Mouse (Mus musculus) forebrain, postnatal 0 days (tissue): ENCODE measurements around the gene Coa4. TPM values are rescaled to one million over a fixed set of nuclear protein-coding genes. Genes with fewer than 3 reads are reported as not detected.
A peak's percentile ranks its signal among the peaks of the same experiment; 100 is the strongest.

Experiments
- ATAC-seq: fragments of 200-750 bp; cut with Nextera tagmentation; 2 replicates; pipeline ENCODE4 v1.8.0; 2017; ENCODE audit warnings: mild to moderate bottlenecking, moderate library complexity
- DNase-seq: peaks from one replicate; pipeline ENCODE4 v3.0.0-alpha.2; 2015
- H3K27ac ChIP-seq: fragments of 300-500 bp; sonication (generic); 2 replicates; pipeline ENCODE4 v1.5.1; 2014; ENCODE audit warnings: low read depth, mild to moderate bottlenecking, antibody characterized with exemption, low read length, moderate library complexity, mixed read lengths
- H3K27me3 ChIP-seq: fragments of 300-500 bp; sonication (generic); 2 replicates; pipeline ENCODE4 v1.6.1; 2014; ENCODE audit warnings: mild to moderate bottlenecking, low read length, mixed read lengths; ENCODE audit not compliant: insufficient read depth
- H3K36me3 ChIP-seq: fragments of 300-500 bp; sonication (generic); 2 replicates; pipeline ENCODE4 v1.6.1; 2014; ENCODE audit warnings: mild to moderate bottlenecking, moderate library complexity; ENCODE audit not compliant: insufficient read depth
- H3K4me1 ChIP-seq: fragments of 300-500 bp; sonication (generic); 2 replicates; pipeline ENCODE4 v1.6.1; 2014; ENCODE audit warnings: antibody characterized with exemption; ENCODE audit not compliant: insufficient read depth
- H3K4me2 ChIP-seq: fragments of 300-500 bp; sonication (generic); 2 replicates; pipeline ENCODE4 v1.6.1; 2014; ENCODE audit warnings: low read depth, mild to moderate bottlenecking, moderate library complexity
- H3K4me3 ChIP-seq: fragments of 300-500 bp; sonication (generic); 2 replicates; pipeline ENCODE4 v1.5.1; 2014; ENCODE audit warnings: low read depth, low read length, mixed read lengths
- H3K9ac ChIP-seq: fragments of 300-500 bp; sonication (generic); 2 replicates; pipeline ENCODE4 v1.6.1; 2014; ENCODE audit warnings: mild to moderate bottlenecking
- H3K9me3 ChIP-seq: fragments of 300-500 bp; sonication (generic); 2 replicates; pipeline ENCODE4 v1.6.1; 2016; ENCODE audit warnings: low read length
- CTCF ChIP-seq: sonication (generic); IDR thresholded peaks from 2 replicates; pipeline ENCODE4 v1.5.1; 2016; ENCODE audit warnings: antibody characterized with exemption, control low read depth, low read depth
- WGBS: fragments of 180-500 bp; shearing (Covaris S2); extraction: QIAGEN DNeasy Blood & Tissue Kit; methylation state at CpG from one replicate; pipeline ENCODE4 v1.1.7; 2014; 5-methylcytosine and 5-hydroxymethylcytosine counted together
- polyA plus RNA-seq: library from polyadenylated mRNA; unstranded; fragments of >200 nt; fragmentation: Nextera tagmentation; extraction: Ambion mirVana; gene quantifications from 2 replicates; pipeline ENCODE4 v1.2.1, GENCODE M21; 2015
- total RNA-seq: library from RNA; depleted of rRNA; stranded (reverse); fragments of >200 nt; gene quantifications from 2 replicates; pipeline ENCODE4 v1.2.3, GENCODE M21; 2014; rRNA removed

Coa4 gene
- total RNA-seq (4.8 and 10.3 TPM in 2 replicates), polyA plus RNA-seq (3.5 and 5.7 TPM in 2 replicates)

DNA sequence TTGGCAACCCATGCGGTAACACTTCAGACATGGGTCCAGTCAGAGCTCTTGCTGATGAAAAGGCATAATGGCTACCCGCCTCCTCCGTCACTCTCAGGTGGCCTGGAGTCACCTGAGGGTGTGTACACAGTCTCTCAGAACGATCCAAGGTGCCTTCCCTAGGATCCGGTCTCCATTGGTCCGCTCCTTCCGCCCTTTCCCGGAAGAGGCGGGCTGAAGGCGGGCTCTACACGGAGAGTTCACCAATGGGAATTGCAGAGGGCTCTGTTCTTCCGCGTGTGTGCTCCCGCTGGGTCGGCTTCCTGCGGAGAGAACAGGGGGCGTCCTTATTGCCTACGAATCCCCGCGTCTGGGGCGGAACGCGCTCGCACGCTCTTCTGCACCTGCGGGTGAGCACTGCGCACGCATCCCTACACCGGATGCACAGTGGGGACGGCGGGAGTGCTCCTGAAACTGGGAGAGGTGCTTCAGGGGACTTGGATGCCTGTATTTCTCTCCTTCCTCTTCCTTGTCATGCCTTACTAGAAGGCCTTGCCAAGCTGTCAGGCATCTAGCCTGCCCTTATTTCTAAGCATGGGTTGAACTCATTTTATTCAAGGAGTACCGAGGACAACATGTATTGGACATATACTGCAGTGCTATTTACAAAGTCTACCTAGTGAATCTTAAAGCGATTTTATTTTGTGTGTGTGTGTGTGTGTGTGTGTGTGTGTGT is at the start of gene Coa4:
TSS of gene Coa4 (plus strand) at position 268 of the 715 bp plus-strand sequence.
- peak; percentile 100 for ATAC-seq
- Histone ChIP-seq H3K27ac (peak within 1 kb of the TSS; percentile 86), H3K9me3 (no peaks in the 10 kb centered on the region), H3K4me2 (peak within 1 kb of the TSS; percentile 56), H3K27me3 (no peaks in the 10 kb centered on the region), H3K36me3 (peaks cover 13% of the 10 kb centered on the region), H3K4me3 (peak within 1 kb of the TSS; percentile 56), H3K9ac (peak within 1 kb of the TSS; percentile 68), H3K4me1 (peaks cover 5% of the 10 kb centered on the region; the same call in 1 of the 2 replicates)
- WGBS: 2% methylated on average over 33 of the region's 33 CpGs
- TF ChIP-seq CTCF: peak; percentile 56
- peak; percentile 97 for DNase-seq

DNA sequence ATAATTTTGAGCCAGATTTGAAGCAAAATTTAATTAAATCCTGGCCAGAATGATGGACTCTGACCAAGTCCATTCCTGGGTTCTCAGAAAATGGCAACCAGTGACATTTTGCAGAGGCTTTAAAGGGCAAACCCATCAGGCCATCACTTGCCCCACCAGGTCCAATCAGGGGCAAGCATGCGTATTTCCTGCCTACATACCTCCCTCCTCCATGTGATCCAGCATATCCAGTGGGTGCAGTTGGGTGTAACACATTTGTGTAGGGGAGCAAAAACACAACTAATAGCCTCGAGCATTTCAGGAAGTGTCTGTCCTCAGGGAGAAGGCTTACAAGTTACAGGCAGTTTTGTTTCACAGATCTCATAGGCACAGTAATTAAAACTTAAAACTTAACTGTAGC is 49.6 kb upstream of the Coa4 start:
- WGBS: 70% methylated on average over 2 of the region's 2 CpGs
- DNase-seq (no peak), ATAC-seq (no peak)
- H3K4me3 ChIP-seq: no peak overlapping the region
- no peaks in the 10 kb centered on the region for H3K9me3 ChIP-seq
- no peaks in the 10 kb centered on the region for H3K36me3 ChIP-seq
- no peak for TF ChIP-seq CTCF
- no peak overlapping the region for H3K27ac ChIP-seq
- H3K4me2 ChIP-seq: no peak overlapping the region
- no peaks in the 10 kb centered on the region for H3K27me3 ChIP-seq
- no peaks in the 10 kb centered on the region for H3K4me1 ChIP-seq
- no peak overlapping the region for H3K9ac ChIP-seq

DNA sequence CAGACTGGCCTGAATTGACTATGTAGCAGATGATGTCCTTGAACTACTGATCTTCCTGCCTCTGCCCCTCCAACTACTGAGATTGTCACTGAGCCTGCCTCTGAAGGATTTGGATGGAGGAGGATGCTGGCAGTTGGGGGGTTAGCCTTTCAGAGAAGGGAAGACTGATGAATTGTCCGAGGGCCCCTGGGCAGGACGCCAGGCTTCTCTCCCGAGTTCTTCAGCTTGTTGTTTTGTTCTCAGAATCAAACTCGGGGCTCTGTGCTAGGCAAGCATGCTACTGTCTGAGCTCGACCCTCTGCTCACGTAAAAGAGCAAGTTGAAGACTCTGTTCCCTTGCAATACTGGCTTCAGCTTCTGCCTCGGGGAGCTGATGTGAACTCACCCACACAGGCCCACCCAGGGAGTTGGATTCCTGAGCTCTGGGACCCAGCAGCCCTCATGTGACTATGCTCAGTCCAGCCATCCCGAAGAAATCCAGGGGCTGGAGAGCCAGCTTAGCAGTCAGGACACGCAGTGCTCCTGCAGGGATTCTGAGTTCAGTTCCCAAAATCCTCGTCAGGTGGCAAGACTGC is 48.3 kb upstream of the Coa4 start:
- no peak overlapping the region for H3K4me3 ChIP-seq
- ATAC-seq (peak; percentile 77), DNase-seq (peak; percentile 40)
- no peaks in the 10 kb centered on the region for H3K9me3 ChIP-seq
- peaks cover 11% of the 10 kb centered on the region for H3K4me1 ChIP-seq
- H3K27me3 ChIP-seq: no peaks in the 10 kb centered on the region
- 12% methylated on average over 10 of the region's 10 CpGs for WGBS
- no peak for TF ChIP-seq CTCF
- H3K27ac ChIP-seq: no peak overlapping the region; the same call in 1 of the 2 replicates
- no peaks in the 10 kb centered on the region for H3K36me3 ChIP-seq
- H3K9ac ChIP-seq: no peak overlapping the region
- H3K4me2 ChIP-seq: no peak overlapping the region

DNA sequence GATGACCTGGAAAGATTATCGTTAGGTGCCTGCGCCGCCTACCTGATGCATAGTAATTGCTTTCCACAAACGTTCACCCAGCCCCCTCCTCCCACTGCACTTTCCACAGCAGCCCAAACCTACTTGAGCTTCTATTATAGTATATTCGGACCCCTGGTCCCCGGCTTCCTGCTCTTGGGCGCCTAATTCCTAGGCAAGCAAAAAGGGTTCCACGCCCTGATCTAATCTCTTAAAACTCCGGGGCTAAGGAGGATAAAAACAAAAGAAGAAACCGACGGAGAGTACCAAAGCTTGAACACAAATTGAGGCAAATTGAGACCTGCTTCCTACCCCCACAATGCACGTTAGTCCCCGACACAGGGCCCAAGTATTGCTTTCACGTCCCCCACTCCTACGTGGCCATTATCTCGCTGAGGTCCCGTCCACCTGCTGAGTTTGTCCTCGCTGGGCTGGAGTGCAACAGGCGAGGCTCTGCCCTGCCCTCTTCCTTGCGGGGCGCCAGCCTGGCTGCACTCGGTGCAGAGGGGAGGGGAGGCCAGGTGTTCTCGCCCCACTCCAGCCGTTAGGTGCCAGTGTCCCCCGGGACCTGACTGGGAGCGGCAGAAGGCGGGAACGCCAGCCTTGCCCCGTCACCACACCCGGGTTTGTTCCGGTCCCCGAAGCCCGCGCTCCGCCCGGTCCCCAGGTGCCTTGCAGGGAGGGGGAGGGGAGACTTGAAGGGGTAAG is 44.3 kb upstream of the Coa4 start:
- Histone ChIP-seq H3K4me1 (peaks cover 20% of the 10 kb centered on the region), H3K9ac (peak overlapping the region; percentile 37; the same call in 1 of the 2 replicates), H3K4me2 (peak overlapping the region; percentile 61), H3K9me3 (no peaks in the 10 kb centered on the region), H3K36me3 (no peaks in the 10 kb centered on the region), H3K27me3 (no peaks in the 10 kb centered on the region), H3K4me3 (peak overlapping the region; percentile 37), H3K27ac (no peak overlapping the region)
- TF ChIP-seq CTCF: no peak
- ATAC-seq (no peak), DNase-seq (peak; percentile 16)
- WGBS: 4% methylated on average over 36 of the region's 36 CpGs

DNA sequence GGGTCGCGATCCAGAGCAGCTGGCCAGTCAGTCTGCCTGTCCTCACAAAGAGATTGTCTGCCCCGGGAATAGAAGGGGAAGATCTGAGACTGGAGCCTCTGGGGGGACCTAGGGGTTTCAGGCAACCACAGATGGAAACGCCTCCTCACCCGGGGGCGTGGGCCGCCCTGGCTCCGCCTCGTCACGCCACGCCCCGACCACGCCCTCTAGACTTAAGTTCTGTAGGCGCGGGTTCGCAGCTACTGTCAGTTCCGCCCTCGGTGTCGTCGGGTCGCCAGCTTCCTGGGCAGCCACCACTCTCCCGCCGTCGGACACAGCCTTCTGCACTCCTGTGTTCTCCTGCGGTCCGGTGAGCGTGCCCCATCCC is 43.8 kb upstream of the Coa4 start, which contains the start of gene Ucp2:
TSS of gene Ucp2 (plus strand) at position 221 of the 367 bp plus-strand sequence.
- no peak for ATAC-seq
- peak within 1 kb of the TSS; percentile 37; the same call in 1 of the 2 replicates for H3K9ac ChIP-seq
- H3K4me3 ChIP-seq: peak within 1 kb of the TSS; percentile 37
- no peaks in the 10 kb centered on the region for H3K27me3 ChIP-seq
- peak; percentile 29 for DNase-seq
- peak within 1 kb of the TSS; percentile 61 for H3K4me2 ChIP-seq
- no peaks in the 10 kb centered on the region for H3K9me3 ChIP-seq
- TF ChIP-seq CTCF: no peak
- WGBS: 1% methylated on average over 26 of the region's 27 CpGs
- H3K4me1 ChIP-seq: peaks cover 20% of the 10 kb centered on the region
- H3K27ac ChIP-seq: peak within 1 kb of the TSS; percentile 21; the same call in 1 of the 2 replicates
- H3K36me3 ChIP-seq: no peaks in the 10 kb centered on the region

DNA sequence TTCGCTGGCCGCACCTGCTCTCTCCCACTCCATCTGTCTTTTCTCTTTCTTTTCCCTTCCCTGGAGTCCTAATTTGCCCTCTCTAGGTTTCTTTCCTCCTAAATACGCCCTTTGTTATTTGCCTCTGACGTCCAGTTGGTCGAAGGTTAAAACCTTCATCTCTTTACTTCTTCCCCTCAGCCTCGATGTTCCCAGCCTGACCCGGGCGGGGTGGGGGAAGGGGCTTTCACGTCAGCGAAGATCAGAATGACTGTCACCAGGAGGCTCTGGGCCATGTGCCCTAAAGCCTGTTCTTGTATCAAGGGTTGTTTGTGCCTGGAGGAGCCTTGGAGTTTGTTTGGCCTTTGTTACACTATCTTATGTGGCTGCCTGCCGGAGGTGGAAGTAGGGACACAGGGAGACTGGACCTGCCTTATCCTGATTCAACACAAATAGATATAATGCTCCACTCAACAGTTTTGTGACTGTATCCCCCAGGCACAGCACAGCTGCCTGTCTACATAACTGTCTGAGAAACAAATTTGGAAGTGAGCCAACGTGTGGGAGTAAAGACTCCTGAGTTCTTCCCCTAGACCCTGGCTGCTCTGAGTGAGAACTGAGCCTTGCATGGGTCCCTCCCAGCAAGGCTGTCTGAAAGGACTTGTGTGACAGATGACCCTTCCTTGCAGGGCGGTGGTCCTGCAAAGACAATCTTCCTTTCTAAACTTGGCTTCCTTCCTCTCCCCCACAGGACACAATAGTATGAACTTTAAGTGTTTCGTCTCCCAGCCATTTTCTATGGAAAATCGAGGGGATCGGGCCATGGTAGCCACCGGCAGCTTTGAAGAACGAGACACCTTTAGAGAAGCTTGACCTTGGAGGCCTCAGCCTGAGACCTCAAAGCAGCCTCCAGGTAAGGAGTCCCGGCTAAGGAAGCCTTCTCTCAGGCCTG is 43.1 kb upstream of the Coa4 start:
- 0 out of 2 replicates have a peak overlapping the region, but pooled peaks have one; percentile 37 for H3K9ac ChIP-seq
- H3K9me3 ChIP-seq: no peaks in the 10 kb centered on the region
- peak overlapping the region; percentile 61 for H3K4me2 ChIP-seq
- peak; percentile 56 for DNase-seq
- H3K36me3 ChIP-seq: no peaks in the 10 kb centered on the region
- H3K4me1 ChIP-seq: peaks cover 20% of the 10 kb centered on the region
- 36% methylated on average over 19 of the region's 19 CpGs for WGBS
- TF ChIP-seq CTCF: no peak
- peak overlapping the region; percentile 37 for H3K4me3 ChIP-seq
- no peaks in the 10 kb centered on the region for H3K27me3 ChIP-seq
- no peak for ATAC-seq
- 0 out of 2 replicates have a peak overlapping the region, but pooled peaks have one; percentile 21 for H3K27ac ChIP-seq
